Mouse (Mus musculus) stomach, postnatal 0 days (tissue): ENCODE measurements around the gene Ptcd1. TPM values are rescaled to one million over a fixed set of nuclear protein-coding genes. Genes with fewer than 3 reads are reported as not detected.

ENCODE experiments used
- ATAC-seq: fragments of 200-750 bp; cut with Nextera tagmentation; 2 replicates; pipeline ENCODE4 v1.8.0; 2017; ENCODE audit not compliant: low FRiP score, low TSS enrichment
- DNase-seq: peaks from one replicate; pipeline ENCODE4 v3.0.0-alpha.2; 2016; ENCODE audit warnings: low spot score
- H3K27ac ChIP-seq: fragments of 300-500 bp; sonication (generic); replicated peaks from 2 replicates; pipeline ENCODE4 v1.5.1; 2014; ENCODE audit warnings: mild to moderate bottlenecking, control low read depth
- H3K27me3 ChIP-seq: fragments of 300-500 bp; sonication (generic); 2 replicates; pipeline ENCODE4 v1.6.1; 2014; ENCODE audit warnings: low read length; ENCODE audit not compliant: control insufficient read depth, insufficient read depth
- H3K36me3 ChIP-seq: fragments of 300-500 bp; sonication (generic); 2 replicates; pipeline ENCODE4 v1.6.1; 2014; ENCODE audit warnings: low read length, mixed read lengths; ENCODE audit not compliant: control insufficient read depth, insufficient read depth
- H3K4me1 ChIP-seq: fragments of 300-500 bp; sonication (generic); replicated peaks from 2 replicates; pipeline ENCODE4 v1.6.1; 2014; ENCODE audit warnings: antibody characterized with exemption; ENCODE audit not compliant: control insufficient read depth, insufficient read depth
- H3K4me2 ChIP-seq: fragments of 300-500 bp; sonication (generic); replicated peaks from 2 replicates; pipeline ENCODE4 v1.6.1; 2014; ENCODE audit warnings: low read depth, mild to moderate bottlenecking, control low read depth, moderate library complexity
- H3K4me3 ChIP-seq: fragments of 300-500 bp; sonication (generic); 2 replicates; pipeline ENCODE4 v1.5.1; 2014; ENCODE audit warnings: low read depth, low read length, control low read depth
- H3K9ac ChIP-seq: fragments of 300-500 bp; sonication (generic); 2 replicates; pipeline ENCODE4 v1.6.1; 2014; ENCODE audit warnings: mild to moderate bottlenecking, low read length, control low read depth, mixed read lengths
- H3K9me3 ChIP-seq: fragments of 300-500 bp; sonication (generic); 2 replicates; pipeline ENCODE4 v1.6.1; 2016; ENCODE audit warnings: low read length; ENCODE audit not compliant: control insufficient read depth
- CTCF ChIP-seq: IDR thresholded peaks from 2 replicates; pipeline ENCODE4 v1.5.1; 2016; ENCODE audit warnings: antibody characterized with exemption, low read depth, mild to moderate bottlenecking, moderate library complexity
- EP300 ChIP-seq: optimal IDR thresholded peaks from 2 replicates; pipeline ENCODE3; 2016; ENCODE audit warnings: antibody characterized with exemption
- WGBS: fragments of 180-500 bp; shearing (Covaris S2); extraction: QIAGEN DNeasy Blood & Tissue Kit; methylation state at CpG from one replicate; pipeline ENCODE4 v1.1.7; 2014; 5-methylcytosine and 5-hydroxymethylcytosine counted together
- polyA plus RNA-seq: library from polyadenylated mRNA; unstranded; fragments of >200 nt; fragmentation: Nextera tagmentation; extraction: Ambion mirVana; gene quantifications from 2 replicates; pipeline ENCODE4 v1.2.1, GENCODE M21; 2015

The Ptcd1 gene
- polyA plus RNA-seq, 1 experiment from 2014 or later = 8.3 TPM

GRCm38 (mm10) chr5:145201321-145201991 is 34.5 kb upstream of the Ptcd1 start, which contains the start of gene Zkscan14:
Gene Zkscan14 (minus strand): TSS chr5:145201868.
- ATAC-seq (peak; percentile 20; the same call in 1 of the 2 replicates), DNase-seq (peak; percentile 86)
- Histone ChIP-seq H3K4me1 (peaks cover 4% of the 10 kb centered on the region; the same call in 1 of the 2 replicates), H3K9ac (peak within 1 kb of the TSS; percentile 90), H3K4me3 (peak within 1 kb of the TSS; percentile 79), H3K9me3 (no peaks in the 10 kb centered on the region), H3K36me3 (no peaks in the 10 kb centered on the region), H3K27ac (peak within 1 kb of the TSS; percentile 91), H3K4me2 (peak within 1 kb of the TSS; percentile 92), H3K27me3 (no peaks in the 10 kb centered on the region)
- WGBS = 1% methylated on average over 37 of the region's 37 CpGs
- TF ChIP-seq EP300 (no peak), CTCF (peak; percentile 17)

DNA sequence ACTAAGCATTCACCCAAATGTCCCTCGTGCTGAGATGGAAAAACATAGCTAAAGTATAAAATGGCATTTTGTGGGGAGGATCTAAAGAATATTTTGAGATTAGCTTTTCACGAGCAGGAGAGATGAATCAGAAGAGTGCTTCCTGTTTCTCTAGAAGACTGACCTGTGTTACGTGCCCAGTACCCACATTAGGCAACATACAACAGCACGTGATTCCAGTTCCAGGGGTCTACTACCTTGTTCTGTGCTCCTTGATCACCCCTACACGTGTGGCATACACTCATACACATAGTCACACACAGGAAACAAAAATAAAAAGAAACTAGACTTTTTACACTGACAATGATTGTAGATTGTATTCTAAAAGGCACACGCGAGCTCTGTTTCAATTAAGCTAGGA is 33.5 kb upstream of the Ptcd1 start:
- WGBS = 69% methylated on average over 7 of the region's 7 CpGs
- Histone ChIP-seq H3K4me3 (no peak overlapping the region), H3K36me3 (0 out of 2 replicates have a peak, but pooled peaks cover 5% of the 10 kb centered on the region), H3K9ac (no peak overlapping the region; the same call in 1 of the 2 replicates), H3K9me3 (no peaks in the 10 kb centered on the region), H3K4me2 (peak overlapping the region; percentile 92; the same call in 1 of the 2 replicates), H3K27me3 (no peaks in the 10 kb centered on the region), H3K4me1 (peaks cover 3% of the 10 kb centered on the region; the same call in 1 of the 2 replicates), H3K27ac (no peak overlapping the region)
- TF ChIP-seq EP300 (no peak), CTCF (no peak)
- DNase-seq (no peak), ATAC-seq (no peak)

DNA sequence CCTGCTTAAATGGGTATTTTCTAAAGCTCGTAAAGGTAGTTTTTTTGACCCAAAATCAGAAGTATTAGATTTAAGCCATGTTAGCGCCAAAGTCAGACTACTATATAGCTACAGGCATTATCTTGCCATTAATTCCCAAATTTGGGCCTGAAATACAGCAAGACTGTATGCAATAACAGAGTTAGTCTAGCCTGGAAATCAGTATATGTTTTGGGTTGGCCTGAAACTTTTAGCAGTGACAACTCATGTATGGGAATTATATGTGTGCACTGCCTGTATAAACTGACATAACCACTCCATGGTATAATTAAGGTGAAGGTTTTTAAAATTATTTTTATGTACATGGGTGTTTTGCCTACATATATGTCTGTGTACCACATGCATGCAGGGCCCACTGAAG is 25.1 kb upstream of the Ptcd1 start, which contains the start of gene Atp5j2:
Gene Atp5j2, minus strand, starts transcription at position 101 of the 400 bp plus-strand sequence.
- DNase-seq (no peak), ATAC-seq (no peak)
- peak within 1 kb of the TSS; percentile 94 for H3K9ac ChIP-seq
- no peaks in the 10 kb centered on the region for H3K27me3 ChIP-seq
- TF ChIP-seq CTCF (no peak), EP300 (no peak)
- H3K4me3 ChIP-seq = peak within 1 kb of the TSS; percentile 76
- peak within 1 kb of the TSS; percentile 86 for H3K4me2 ChIP-seq
- WGBS = 89% methylated on average over 2 of the region's 2 CpGs
- peaks cover 11% of the 10 kb centered on the region; the same call in 1 of the 2 replicates for H3K36me3 ChIP-seq
- H3K27ac ChIP-seq = peak within 1 kb of the TSS; percentile 93
- peaks cover 5% of the 10 kb centered on the region; the same call in 1 of the 2 replicates for H3K4me1 ChIP-seq
- H3K9me3 ChIP-seq = no peaks in the 10 kb centered on the region

DNA sequence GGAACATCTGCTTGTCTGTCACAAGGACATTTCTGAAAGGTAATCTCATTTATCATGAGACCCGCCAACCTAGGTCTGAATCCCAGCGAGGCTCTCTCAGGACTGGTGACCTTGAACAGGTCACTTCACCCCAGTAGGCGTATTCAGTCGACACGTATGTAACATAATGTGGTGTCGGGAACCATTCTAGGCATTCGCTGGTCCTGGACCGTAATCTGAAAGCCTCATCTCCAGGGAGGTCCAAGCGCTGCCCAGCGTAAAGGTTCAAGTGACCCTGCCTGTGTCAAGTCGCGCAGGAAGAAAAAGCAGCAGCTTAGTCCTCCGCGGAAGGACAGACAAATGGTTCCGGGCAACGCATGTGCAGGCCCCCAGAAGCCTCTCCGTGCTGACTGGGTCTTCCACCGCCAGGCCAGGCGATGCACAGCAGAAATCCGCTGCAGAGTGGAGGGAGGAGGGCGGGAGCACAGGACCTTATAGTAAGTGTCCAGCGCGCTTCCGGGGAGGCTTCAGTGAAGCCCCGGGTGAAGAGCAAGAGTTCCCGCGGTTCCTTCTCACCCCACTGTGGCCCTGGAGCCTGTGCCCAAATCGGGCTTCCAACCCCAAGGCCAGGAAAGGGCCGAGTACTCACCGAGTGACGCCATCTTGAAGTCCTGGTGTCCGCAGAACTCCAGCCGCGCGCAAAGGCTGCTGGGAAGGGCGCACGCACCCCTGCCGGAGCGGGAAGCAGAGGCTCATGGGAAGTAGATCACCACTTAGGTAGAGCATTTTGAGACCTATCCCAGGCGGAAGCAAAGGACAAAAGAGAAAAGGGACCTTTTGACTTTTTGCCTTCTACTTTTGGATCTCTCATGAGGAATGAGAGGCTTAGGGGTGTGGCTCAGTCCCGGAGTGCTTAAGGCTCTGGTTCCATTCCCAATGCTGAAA is 24.2 kb upstream of the Ptcd1 start:
- DNase-seq = peak; percentile 95
- Histone ChIP-seq H3K9ac (peak overlapping the region; percentile 94), H3K9me3 (no peaks in the 10 kb centered on the region), H3K4me1 (peaks cover 5% of the 10 kb centered on the region; the same call in 1 of the 2 replicates), H3K4me3 (peak overlapping the region; percentile 76), H3K27me3 (no peaks in the 10 kb centered on the region), H3K36me3 (peaks cover 15% of the 10 kb centered on the region; the same call in 1 of the 2 replicates), H3K27ac (peak overlapping the region; percentile 93), H3K4me2 (peak overlapping the region; percentile 86)
- TF ChIP-seq CTCF (no peak), EP300 (no peak)
- WGBS = under 1% methylated on average over 41 of the region's 41 CpGs
- ATAC-seq = peak; percentile 93

- Histone ChIP-seq H3K27ac (peak overlapping the region; percentile 93), H3K4me3 (peak overlapping the region; percentile 76), H3K4me2 (peak overlapping the region; percentile 86), H3K4me1 (peaks cover 5% of the 10 kb centered on the region; the same call in 1 of the 2 replicates), H3K9me3 (no peaks in the 10 kb centered on the region), H3K9ac (peak overlapping the region; percentile 94), H3K27me3 (no peaks in the 10 kb centered on the region), H3K36me3 (peaks cover 10% of the 10 kb centered on the region; the same call in 1 of the 2 replicates)
- TF ChIP-seq EP300 = no peak
- no peak for TF ChIP-seq CTCF
- ATAC-seq = no peak
- DNase-seq = no peak
- 26% methylated on average over 5 of the region's 5 CpGs for WGBS
These were observed 23.5 kb upstream of the Ptcd1 start for GRCm38 (mm10) chr5:145190373-145190772.
